Mouse (Mus musculus) forebrain, embryonic 14.5 days (tissue): Measurements from ENCODE around the gene Pfn1. TPM values are rescaled to one million over a fixed set of nuclear protein-coding genes. Genes with fewer than 3 reads are reported as not detected.

ENCODE experiments used
- ATAC-seq: fragments of 200-750 bp; cut with Nextera tagmentation; 2 replicates; pipeline ENCODE4 v1.8.0; 2017; ENCODE audit warnings: mild to moderate bottlenecking, moderate library complexity
- DNase-seq: peaks from one replicate; pipeline ENCODE4 v3.0.0-alpha.2; 2015; ENCODE audit warnings: low spot score
- H3K27ac ChIP-seq: fragments of 300-500 bp; sonication (generic); 2 replicates; pipeline ENCODE4 v1.5.1; 2014; ENCODE audit warnings: low read depth, mild to moderate bottlenecking, control low read depth, low read length, moderate library complexity
- H3K27me3 ChIP-seq: fragments of 300-500 bp; sonication (generic); replicated peaks from 2 replicates; pipeline ENCODE4 v1.6.1; 2014; ENCODE audit warnings: low read length, control low read depth, mixed read lengths; ENCODE audit not compliant: control insufficient read depth, insufficient read depth
- H3K36me3 ChIP-seq: fragments of 300-500 bp; sonication (generic); 2 replicates; pipeline ENCODE4 v1.6.1; 2014; ENCODE audit warnings: low read length, control low read depth; ENCODE audit not compliant: control insufficient read depth, insufficient read depth
- H3K4me1 ChIP-seq: fragments of 300-500 bp; sonication (generic); 2 replicates; pipeline ENCODE4 v1.6.1; 2014; ENCODE audit warnings: antibody characterized with exemption, low read length, control low read depth; ENCODE audit not compliant: control insufficient read depth, insufficient read depth
- H3K4me2 ChIP-seq: fragments of 300-500 bp; sonication (generic); 2 replicates; pipeline ENCODE4 v1.6.1; 2014; ENCODE audit warnings: mild to moderate bottlenecking, control low read depth, low read length
- H3K4me3 ChIP-seq: fragments of 300-500 bp; sonication (generic); 2 replicates; pipeline ENCODE4 v1.5.1; 2014; ENCODE audit warnings: low read depth, low read length, control low read depth
- H3K9ac ChIP-seq: fragments of 300-500 bp; sonication (generic); 2 replicates; pipeline ENCODE4 v1.6.1; 2014; ENCODE audit warnings: mild to moderate bottlenecking, low read length, control low read depth, moderate library complexity
- H3K9me3 ChIP-seq: fragments of 300-500 bp; sonication (generic); replicated peaks from 2 replicates; pipeline ENCODE4 v1.6.1; 2016; ENCODE audit warnings: low read length, control low read depth, mixed read lengths; ENCODE audit not compliant: control insufficient read depth
- WGBS: fragments of 180-500 bp; shearing (Covaris S2); extraction: QIAGEN DNeasy Blood & Tissue Kit; methylation state at CpG from one replicate; pipeline ENCODE4 v1.1.7; 2014; 5-methylcytosine and 5-hydroxymethylcytosine counted together
- polyA plus RNA-seq: library from polyadenylated mRNA; unstranded; fragments of >200 nt; fragmentation: Nextera tagmentation; extraction: Ambion mirVana; gene quantifications from 2 replicates; pipeline ENCODE4 v1.2.1, GENCODE M21; 2014

Pfn1 gene
- polyA plus RNA-seq, 1 experiment from 2014 or later: 793 TPM

DNA sequence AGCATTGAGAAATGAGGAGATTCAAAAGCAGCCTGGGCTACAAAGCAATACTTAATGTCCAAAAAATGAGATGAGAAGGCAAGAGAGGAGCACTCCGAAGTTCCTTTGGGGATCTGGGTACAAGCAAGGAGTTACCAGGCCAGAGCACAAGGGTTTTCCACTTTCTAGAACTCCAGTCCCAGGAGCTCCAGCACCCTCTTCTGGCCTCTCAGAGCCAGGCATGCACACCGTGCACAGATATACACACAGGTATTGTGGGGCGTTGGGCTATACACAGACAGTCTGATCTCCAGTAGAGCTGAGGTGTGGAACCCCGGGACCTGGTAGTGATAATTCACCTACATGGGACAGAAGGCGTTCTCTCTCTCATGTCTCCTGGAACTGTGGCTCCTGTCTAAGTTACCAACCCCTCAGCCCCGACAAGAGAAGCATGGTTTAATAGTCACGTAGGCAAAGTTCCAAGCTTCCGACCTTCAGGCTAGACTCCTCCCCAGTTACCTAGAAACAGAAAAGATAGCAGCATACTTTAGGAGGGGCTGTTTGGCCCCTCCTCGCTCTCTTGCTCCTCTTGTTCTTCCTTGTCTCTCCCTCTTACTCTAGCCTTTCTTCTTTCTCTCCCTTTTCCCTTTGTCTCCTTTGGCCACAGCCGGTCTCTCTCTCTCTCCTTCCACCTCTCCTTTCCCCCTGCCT lies 31.2 kb downstream of the Pfn1 start:
- no peak overlapping the region for H3K27ac ChIP-seq
- no peak overlapping the region for H3K9ac ChIP-seq
- H3K4me2 ChIP-seq: no peak overlapping the region
- no peak overlapping the region for H3K4me3 ChIP-seq
- DNase-seq (no peak), ATAC-seq (no peak)
- no peaks in the 10 kb centered on the region for H3K27me3 ChIP-seq
- no peaks in the 10 kb centered on the region for H3K36me3 ChIP-seq
- no peaks in the 10 kb centered on the region for H3K4me1 ChIP-seq
- H3K9me3 ChIP-seq: no peaks in the 10 kb centered on the region
- WGBS: 84% methylated on average over 10 of the region's 10 CpGs

- no peaks in the 10 kb centered on the region for H3K9me3 ChIP-seq
- H3K4me2 ChIP-seq: no peak overlapping the region
- no peak overlapping the region; the same call in 1 of the 2 replicates for H3K9ac ChIP-seq
- 46% methylated on average over 7 of the region's 7 CpGs for WGBS
- DNase-seq (no peak), ATAC-seq (no peak)
- no peaks in the 10 kb centered on the region for H3K27me3 ChIP-seq
- H3K4me1 ChIP-seq: no peaks in the 10 kb centered on the region
- no peak overlapping the region for H3K4me3 ChIP-seq
- H3K36me3 ChIP-seq: no peaks in the 10 kb centered on the region
- no peak overlapping the region for H3K27ac ChIP-seq
Observed at GRCm38 (mm10) chr11:70621972-70622814, 32.3 kb downstream of the Pfn1 start.

DNA sequence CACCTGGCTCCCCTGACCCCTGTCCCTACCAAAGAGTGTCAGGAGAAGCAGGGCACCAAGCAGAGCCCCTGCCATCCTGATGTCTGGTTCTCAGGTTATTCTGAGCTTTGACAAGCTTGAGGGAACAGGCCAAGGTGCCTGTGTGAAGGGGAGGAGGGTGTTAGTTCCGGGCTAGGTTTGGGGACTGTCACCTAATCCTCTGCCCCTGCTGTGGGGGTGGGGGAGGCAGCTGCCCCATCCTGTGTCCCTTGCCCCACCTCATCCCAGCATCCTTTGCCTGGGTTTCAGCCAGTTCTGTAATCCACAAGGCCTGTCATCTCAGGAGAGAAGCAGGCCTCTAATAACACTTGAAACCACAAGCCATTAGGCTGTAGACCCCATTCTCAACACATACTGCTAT lies 35.3 kb downstream of the Pfn1 start, which contains the start of gene Chrne:
Gene Chrne (minus strand): TSS at position 116 of the 400 bp plus-strand sequence.
- H3K27me3 ChIP-seq: no peaks in the 10 kb centered on the region
- ATAC-seq (no peak), DNase-seq (no peak)
- no peak within 1 kb of the TSS for H3K27ac ChIP-seq
- WGBS: 72% methylated on average over 1 of the region's 1 CpGs
- H3K9me3 ChIP-seq: no peaks in the 10 kb centered on the region
- no peaks in the 10 kb centered on the region for H3K36me3 ChIP-seq
- H3K9ac ChIP-seq: no peak within 1 kb of the TSS
- no peak within 1 kb of the TSS for H3K4me3 ChIP-seq
- H3K4me1 ChIP-seq: 0 out of 2 replicates have a peak, but pooled peaks cover 6% of the 10 kb centered on the region
- H3K4me2 ChIP-seq: no peak within 1 kb of the TSS

- H3K27me3 ChIP-seq: no peaks in the 10 kb centered on the region
- H3K27ac ChIP-seq: no peak within 1 kb of the TSS
- peaks cover 26% of the 10 kb centered on the region for H3K36me3 ChIP-seq
- peak within 1 kb of the TSS; percentile 35; the same call in 1 of the 2 replicates for H3K9ac ChIP-seq
- 16% methylated on average over 21 of the region's 21 CpGs for WGBS
- H3K9me3 ChIP-seq: no peaks in the 10 kb centered on the region
- H3K4me3 ChIP-seq: peak within 1 kb of the TSS; percentile 15
- peak; percentile 4 for DNase-seq
- ATAC-seq: no peak
- H3K4me1 ChIP-seq: 0 out of 2 replicates have a peak, but pooled peaks cover 6% of the 10 kb centered on the region
- H3K4me2 ChIP-seq: peak within 1 kb of the TSS; percentile 50
Observed at GRCm38 (mm10) chr11:70615516-70616093, 38.8 kb downstream of the Pfn1 start, which contains the start of gene 4930544D05Rik. Gene 4930544D05Rik (plus strand): TSS chr11:70615848.

GRCm38 (mm10) chr11:70615074-70615473 lies 39.4 kb downstream of the Pfn1 start:
- no peaks in the 10 kb centered on the region for H3K27me3 ChIP-seq
- no peak overlapping the region for H3K27ac ChIP-seq
- DNase-seq (peak; percentile 32), ATAC-seq (no peak)
- peak overlapping the region; percentile 50 for H3K4me2 ChIP-seq
- peaks cover 31% of the 10 kb centered on the region for H3K36me3 ChIP-seq
- H3K4me3 ChIP-seq: peak overlapping the region; percentile 15
- peak overlapping the region; percentile 35; the same call in 1 of the 2 replicates for H3K9ac ChIP-seq
- no peaks in the 10 kb centered on the region for H3K9me3 ChIP-seq
- H3K4me1 ChIP-seq: 0 out of 2 replicates have a peak, but pooled peaks cover 6% of the 10 kb centered on the region
- 3% methylated on average over 17 of the region's 17 CpGs for WGBS

DNA sequence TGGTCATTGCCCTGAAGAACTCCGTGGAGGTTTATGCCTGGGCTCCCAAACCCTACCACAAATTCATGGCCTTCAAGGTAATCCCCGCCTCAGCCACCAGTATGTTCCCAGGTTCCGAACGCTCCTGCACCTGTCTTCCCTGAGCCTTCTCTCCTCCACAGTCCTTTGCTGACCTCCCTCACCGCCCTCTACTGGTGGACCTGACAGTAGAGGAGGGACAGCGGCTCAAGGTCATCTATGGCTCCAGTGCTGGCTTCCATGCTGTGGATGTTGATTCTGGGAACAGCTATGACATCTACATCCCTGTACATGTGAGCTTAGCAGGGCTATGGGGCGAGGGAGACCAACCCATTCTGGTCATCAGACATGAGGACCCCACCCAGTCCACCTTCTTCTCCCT lies 41.9 kb downstream of the Pfn1 start:
- 0 out of 2 replicates have a peak, but pooled peaks cover 6% of the 10 kb centered on the region for H3K4me1 ChIP-seq
- no peak overlapping the region for H3K27ac ChIP-seq
- peaks cover 57% of the 10 kb centered on the region for H3K36me3 ChIP-seq
- no peaks in the 10 kb centered on the region for H3K9me3 ChIP-seq
- WGBS: 80% methylated on average over 7 of the region's 7 CpGs
- ATAC-seq (no peak), DNase-seq (no peak)
- H3K4me2 ChIP-seq: no peak overlapping the region
- H3K9ac ChIP-seq: no peak overlapping the region
- no peaks in the 10 kb centered on the region for H3K27me3 ChIP-seq
- H3K4me3 ChIP-seq: no peak overlapping the region

- H3K4me2 ChIP-seq: no peak overlapping the region
- H3K27me3 ChIP-seq: no peaks in the 10 kb centered on the region
- 0 out of 2 replicates have a peak, but pooled peaks cover 6% of the 10 kb centered on the region for H3K4me1 ChIP-seq
- no peak for DNase-seq
- H3K27ac ChIP-seq: no peak overlapping the region
- H3K9me3 ChIP-seq: no peaks in the 10 kb centered on the region
- H3K4me3 ChIP-seq: no peak overlapping the region
- peaks cover 74% of the 10 kb centered on the region for H3K36me3 ChIP-seq
- no peak for ATAC-seq
- WGBS: 89% methylated on average over 4 of the region's 4 CpGs
- H3K9ac ChIP-seq: no peak overlapping the region
Observed at GRCm38 (mm10) chr11:70610752-70611151, 43.7 kb downstream of the Pfn1 start.

DNA sequence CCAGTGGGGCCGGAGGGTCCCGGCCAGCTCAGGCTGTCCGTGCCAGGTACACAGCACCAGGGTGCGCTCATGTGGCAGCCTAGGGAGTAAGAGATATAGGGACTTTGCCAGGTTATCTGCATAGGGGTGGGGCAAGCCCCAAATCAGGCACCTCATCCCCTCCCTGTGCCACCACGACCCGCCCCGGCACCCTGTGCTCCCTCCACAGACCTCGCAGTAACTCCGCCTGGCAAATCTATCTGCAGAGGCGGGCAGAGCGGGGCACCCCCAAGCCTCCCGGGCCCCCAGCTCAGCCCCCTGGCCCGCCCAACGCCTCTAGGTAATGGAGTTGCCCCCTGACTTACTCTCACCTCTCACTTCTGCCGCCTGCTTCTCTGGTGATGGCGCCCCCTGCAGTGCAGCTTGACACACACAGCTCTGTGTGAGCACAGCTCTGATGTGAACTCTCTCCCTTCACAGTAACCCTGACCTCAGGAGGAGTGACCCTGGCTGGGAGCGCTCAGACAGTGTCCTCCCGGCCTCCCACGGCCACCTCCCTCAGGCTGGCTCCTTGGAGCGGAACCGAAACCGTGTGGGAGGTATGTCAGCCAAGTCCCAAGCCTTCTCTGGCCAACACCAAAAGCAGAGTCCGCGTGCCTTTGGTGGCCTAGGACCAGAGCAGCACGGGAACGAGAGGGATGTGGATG lies 45.9 kb downstream of the Pfn1 start:
- H3K36me3 ChIP-seq: peaks cover 96% of the 10 kb centered on the region
- no peaks in the 10 kb centered on the region for H3K9me3 ChIP-seq
- no peak overlapping the region for H3K4me2 ChIP-seq
- ATAC-seq (no peak), DNase-seq (no peak)
- no peak overlapping the region for H3K4me3 ChIP-seq
- no peak overlapping the region for H3K27ac ChIP-seq
- no peaks in the 10 kb centered on the region for H3K27me3 ChIP-seq
- H3K9ac ChIP-seq: no peak overlapping the region
- 89% methylated on average over 26 of the region's 26 CpGs for WGBS
- no peaks in the 10 kb centered on the region for H3K4me1 ChIP-seq
